Mouse (Mus musculus) erythroblast, embryonic 14.5 days (primary cell): Measurements from ENCODE around the gene Arrdc2.

ENCODE experiments used
- GATA1 ChIP-seq: IDR thresholded peaks from 2 replicates; pipeline ENCODE4 v1.6.1; 2012; ENCODE audit warnings: low read length, inconsistent platforms, mixed read lengths
- TAL1 ChIP-seq: IDR thresholded peaks from 3 replicates; pipeline ENCODE4 v1.6.1; 2012; ENCODE audit warnings: low read length, inconsistent platforms, mixed read lengths

DNA sequence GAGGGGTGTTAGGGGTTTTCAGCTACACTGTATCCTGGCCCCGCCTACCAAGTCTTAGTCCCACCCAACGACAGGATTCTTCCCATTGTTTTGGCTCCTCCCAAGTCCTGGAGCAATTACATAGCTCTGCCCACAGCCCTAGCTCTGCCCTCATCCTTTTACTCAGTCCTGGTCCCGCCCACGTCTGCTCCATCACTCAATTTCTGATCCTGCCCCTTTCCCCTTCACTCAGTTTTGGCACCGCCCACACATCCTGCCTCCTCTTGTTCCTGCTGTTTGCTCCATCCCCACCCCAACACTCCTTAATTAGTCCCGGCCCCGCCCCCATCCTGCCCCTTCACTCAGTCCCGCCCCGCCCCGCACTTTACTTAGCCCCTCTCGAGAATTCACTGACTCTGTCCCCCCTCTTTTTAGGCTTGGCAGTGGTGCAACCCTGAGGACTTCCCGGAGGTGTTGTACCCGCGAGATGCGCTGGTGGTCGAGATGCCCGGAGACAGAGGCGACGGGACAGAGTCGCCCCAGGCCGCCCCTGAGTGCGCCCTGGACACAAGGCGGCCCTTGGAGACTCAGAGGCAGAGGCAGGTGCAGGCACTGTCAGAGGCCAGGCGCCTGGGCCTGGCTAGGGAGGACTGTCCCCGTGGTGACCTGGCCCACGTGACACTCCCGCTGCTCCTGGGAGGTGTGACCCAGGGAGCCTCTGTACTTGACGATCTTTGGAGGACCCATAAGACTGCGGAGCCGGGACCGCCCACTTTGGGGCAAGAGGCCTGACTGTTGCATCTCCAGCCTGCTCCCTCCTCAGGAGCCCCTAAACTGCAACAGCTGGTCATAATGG lies 19.2 kb downstream of the Arrdc2 start:
- TF ChIP-seq TAL1 (no peak), GATA1 (no peak)
